Mouse (Mus musculus): ENCODE measurements around the gene Serpinb3a.
"Not testable (repeated sequence)": the region's sequence is repeated elsewhere in the genome, so short reads cannot be mapped to it uniquely, and the experiment has no call there.

The Serpinb3a gene

DNA sequence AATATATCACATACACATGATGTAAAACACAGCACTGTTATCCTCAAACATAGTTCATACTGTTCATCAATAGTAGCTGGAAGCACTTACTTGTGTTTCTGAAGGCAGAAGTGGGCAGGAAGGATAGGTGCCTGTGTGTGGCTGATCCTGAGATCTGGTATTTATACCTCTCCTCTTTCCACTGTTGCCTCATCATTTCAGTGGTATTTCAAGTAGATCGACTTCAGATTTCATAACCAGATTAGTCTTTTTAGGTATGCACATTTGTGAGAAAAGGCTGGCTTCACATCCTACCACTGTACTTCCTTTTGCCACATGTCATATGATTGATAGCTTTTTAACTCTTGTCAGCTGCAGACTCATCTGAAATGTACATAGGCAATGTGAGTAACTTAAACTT is at the start of gene Serpinb3a:
Serpinb3a (minus strand) TSS at position 101 of the 400 bp plus-strand sequence.
- no peak for DNase-seq (ENCODE audit: low read depth in 2 of 2, low spot score in 2 of 2)

- DNase-seq (ENCODE audit: low read depth in 2 of 2, low spot score in 2 of 2), result no peak
These were observed 46.3 kb upstream of the Serpinb3a start for GRCm38 (mm10) chr1:107098417-107098816.

DNA sequence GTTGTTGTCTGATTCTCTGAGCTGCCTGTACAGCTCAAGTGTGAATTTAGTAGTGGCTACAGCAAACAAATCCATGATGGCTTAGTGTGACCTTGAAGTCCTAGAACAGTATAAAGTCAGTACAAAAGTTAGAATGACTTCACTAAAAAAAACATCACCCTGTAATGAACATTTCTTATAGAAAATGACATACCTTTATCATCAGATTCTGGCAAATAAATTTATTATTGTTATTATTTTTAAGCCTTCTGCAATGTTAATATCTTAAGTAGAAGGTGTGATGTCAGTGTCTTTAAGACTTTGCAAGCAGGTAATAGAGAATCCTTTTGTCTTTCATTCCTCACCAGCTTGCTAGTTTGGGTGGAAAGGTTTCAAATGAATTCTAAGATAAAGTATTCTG is 31.3 kb upstream of the Serpinb3a start, which contains the start of gene Serpinb3d:
Serpinb3d (minus strand) TSS at position 101 of the 400 bp plus-strand sequence.
- DNase-seq (ENCODE audit: low read depth in 2 of 2, low spot score in 2 of 2), result no peak

- not testable (repeated sequence) for DNase-seq (ENCODE audit: low read depth in 2 of 2, low spot score in 2 of 2)
These were observed 17.9 kb downstream of the Serpinb3a start for GRCm38 (mm10) chr1:107034236-107034635.

DNA sequence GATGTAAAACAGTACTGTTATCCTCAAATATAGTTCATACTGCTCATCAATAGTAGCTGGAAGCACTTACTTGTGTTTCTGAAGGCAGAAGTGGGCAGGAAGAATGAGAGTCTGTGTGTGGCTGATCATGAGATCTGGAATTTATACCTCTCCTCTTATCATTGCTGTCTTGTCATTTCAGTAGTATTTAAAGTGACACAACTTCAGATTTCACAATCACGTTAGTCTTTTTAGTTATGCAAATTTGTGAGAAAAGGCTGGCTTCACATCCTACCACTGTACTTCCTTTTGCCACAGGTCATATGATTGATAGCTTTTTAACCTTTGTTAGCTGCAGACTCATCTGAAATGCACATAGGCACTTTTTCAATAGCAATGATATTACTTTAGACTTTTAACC is 26.2 kb downstream of the Serpinb3a start:
- no peak for DNase-seq (ENCODE audit: low read depth in 2 of 2, low spot score in 2 of 2)

GRCm38 (mm10) chr1:107015210-107015609 is 36.9 kb downstream of the Serpinb3a start:
- DNase-seq (ENCODE audit: low read depth in 2 of 2, low spot score in 2 of 2), result no peak

- DNase-seq (ENCODE audit: low read depth in 2 of 2, low spot score in 2 of 2), result no peak
These were observed 37.6 kb downstream of the Serpinb3a start for GRCm38 (mm10) chr1:107014530-107014929.

- no peak for DNase-seq (ENCODE audit: low read depth in 2 of 2, low spot score in 2 of 2)
These were observed 45.8 kb downstream of the Serpinb3a start for GRCm38 (mm10) chr1:107006316-107006715.

- DNase-seq (ENCODE audit: low read depth in 2 of 2, low spot score in 2 of 2), result no peak
These were observed 50.3 kb downstream of the Serpinb3a start for GRCm38 (mm10) chr1:107001754-107002153.

- DNase-seq (ENCODE audit: low read depth in 2 of 2, low spot score in 2 of 2), result no peak
These were observed 51.7 kb downstream of the Serpinb3a start for GRCm38 (mm10) chr1:107000424-107000823.

All from CD8-positive naive resting alpha-beta T cell, adult 2 months (primary cell).